Mouse (Mus musculus): ENCODE data around the gene Boc. TPM values are rescaled to one million over a fixed set of nuclear protein-coding genes. Genes with fewer than 3 reads are reported as not detected.

The Boc gene
- total RNA-seq, 2 experiments from 2014 or later, result 19.9 TPM

GRCm38 (mm10) chr16:44555791-44556709 is 2.6 kb downstream of the Boc start:
- DNase-seq (ENCODE audit: low spot score in 2 of 2), result no peak
- intact Hi-C loops (cut with DNase I), result loop anchor here (5.0 kb wide), 2 partner anchors 44 to 64 kb away; no protein-coding TSS in a partner anchor

GRCm38 (mm10) chr16:44553861-44554260 is 4.8 kb downstream of the Boc start:
- intact Hi-C loops (cut with DNase I), result no loop called here
- no peak for DNase-seq (ENCODE audit: low spot score in 2 of 2)

GRCm38 (mm10) chr16:44552726-44553125 is 6.0 kb downstream of the Boc start:
- intact Hi-C loops (cut with DNase I), result no loop called here
- no peak for DNase-seq (ENCODE audit: low spot score in 2 of 2)

- intact Hi-C loops (cut with DNase I), result no loop called here
- DNase-seq (ENCODE audit: low spot score in 2 of 2), result no peak
Measured at GRCm38 (mm10) chr16:44552036-44552435, 6.7 kb downstream of the Boc start.

- intact Hi-C loops (cut with DNase I), result no loop called here
- no peak for DNase-seq (ENCODE audit: low spot score in 2 of 2)
Measured at GRCm38 (mm10) chr16:44551491-44551890, 7.2 kb downstream of the Boc start.

- DNase-seq (ENCODE audit: low spot score in 2 of 2), result peak in 1 of 2 experiments; percentile 39
- intact Hi-C loops (cut with DNase I), result no loop called here
Measured at GRCm38 (mm10) chr16:44550843-44551242, 7.9 kb downstream of the Boc start.

- intact Hi-C loops (cut with DNase I), result no loop called here
- no peak for DNase-seq (ENCODE audit: low spot score in 2 of 2)
Measured at GRCm38 (mm10) chr16:44549867-44550679, 8.6 kb downstream of the Boc start.

GRCm38 (mm10) chr16:44549381-44549780 is 9.3 kb downstream of the Boc start:
- DNase-seq (ENCODE audit: low spot score in 2 of 2), result no peak
- intact Hi-C loops (cut with DNase I), result no loop called here

GRCm38 (mm10) chr16:44547976-44548375 is 10.7 kb downstream of the Boc start:
- intact Hi-C loops (cut with DNase I), result no loop called here

GRCm38 (mm10) chr16:44546831-44547230 is 11.9 kb downstream of the Boc start:
- intact Hi-C loops (cut with DNase I), result no loop called here
- DNase-seq (ENCODE audit: low spot score in 2 of 2), result no peak

More at GRCm38 (mm10) chr16:44547976-44548375, 10.7 kb downstream of the Boc start:
- DNase-seq (ENCODE audit: low spot score in 2 of 2), result no peak

- intact Hi-C loops (cut with DNase I), result no loop called here
- DNase-seq (ENCODE audit: low spot score in 2 of 2), result no peak
Measured at GRCm38 (mm10) chr16:44545939-44546338, 12.8 kb downstream of the Boc start.

GRCm38 (mm10) chr16:44545153-44545552 is 13.5 kb downstream of the Boc start:
- intact Hi-C loops (cut with DNase I), result no loop called here
- no peak for DNase-seq (ENCODE audit: low spot score in 2 of 2)

GRCm38 (mm10) chr16:44543098-44543497 is 15.6 kb downstream of the Boc start:
- no peak for DNase-seq (ENCODE audit: low spot score in 2 of 2)
- intact Hi-C loops (cut with DNase I), result no loop called here

GRCm38 (mm10) chr16:44542029-44542690 is 16.5 kb downstream of the Boc start:
- intact Hi-C loops (cut with DNase I), result no loop called here
- DNase-seq (ENCODE audit: low spot score in 2 of 2), result peak in 1 of 2 experiments; percentile 54

- intact Hi-C loops (cut with DNase I), result no loop called here
- no peak for DNase-seq (ENCODE audit: low spot score in 2 of 2)
Measured at GRCm38 (mm10) chr16:44539611-44540010, 19.1 kb downstream of the Boc start.

- no peak for DNase-seq (ENCODE audit: low spot score in 2 of 2)
- intact Hi-C loops (cut with DNase I), result no loop called here
Measured at GRCm38 (mm10) chr16:44538401-44539395, 20.0 kb downstream of the Boc start.

GRCm38 (mm10) chr16:44534122-44534521 is 24.6 kb downstream of the Boc start:
- intact Hi-C loops (cut with DNase I), result no loop called here
- DNase-seq (ENCODE audit: low spot score in 2 of 2), result no peak

GRCm38 (mm10) chr16:44533522-44533921 is 25.2 kb downstream of the Boc start:
- intact Hi-C loops (cut with DNase I), result no loop called here
- DNase-seq (ENCODE audit: low spot score in 2 of 2), result no peak

GRCm38 (mm10) chr16:44532851-44533250 is 25.8 kb downstream of the Boc start:
- DNase-seq (ENCODE audit: low spot score in 2 of 2), result no peak
- intact Hi-C loops (cut with DNase I), result no loop called here

Data from left cerebral cortex, postnatal 25 days (tissue).